15 mouse cellular contexts compared by ENCODE assay signal in the genomic region with DNA sequence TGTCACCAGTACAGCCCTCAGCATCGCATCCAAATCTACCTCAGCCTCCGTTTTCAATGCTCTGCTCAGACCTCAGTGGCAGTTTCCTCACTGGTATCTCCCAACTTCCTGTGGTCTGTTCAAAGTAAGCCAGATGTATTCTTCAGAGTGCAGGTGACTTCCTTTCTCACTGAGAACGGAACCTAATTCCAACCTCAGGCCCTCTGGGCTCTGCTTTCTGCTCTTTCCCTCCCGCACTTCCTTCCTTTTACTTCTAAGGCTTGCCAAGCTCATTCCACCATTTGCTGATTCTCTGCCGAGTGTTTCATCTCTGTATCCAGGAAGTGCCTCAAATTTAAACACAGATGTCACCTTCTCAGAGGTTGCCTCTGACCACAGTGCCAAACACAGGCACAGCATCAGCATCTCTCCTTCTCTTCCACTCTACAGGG. TPM values are rescaled to one million over a fixed set of nuclear protein-coding genes. Genes with fewer than 3 reads are reported as not detected.
DNase-seq lines count a peak whose midpoint lies in the region; ATAC-seq and TF ChIP-seq lines count a peak whose summit lies in the region.
"Had no signal": no experiment of that assay in that cellular context is flagged by ENCODE, and none has a peak within 500 bp of the region (broad histone marks: within the 10 kb centered on the region; RNA-seq: fewer than 3 reads in every experiment).

No protein-coding gene starts in this region.

- no peak overlapping the region for H3K9ac ChIP-seq in liver, embryonic 13.5 days
- no peak overlapping the region for H3K9ac ChIP-seq in CH12.LX (ENCODE audit: insufficient read depth, low read depth)
- H3K9ac ChIP-seq in midbrain, embryonic 14.5 days (replicated peaks; ENCODE audit: low read length), result no peak overlapping the region
- H3K9ac ChIP-seq: midbrain, embryonic 12.5 days; neural tube, embryonic 12.5 days had no signal

- no peaks in the 10 kb centered on the region for H3K79me2 ChIP-seq in CH12.LX (replicated peaks; ENCODE audit: control insufficient read depth, extremely low read depth, insufficient read depth, poor library complexity, severe bottlenecking)

- no peak for ATAC-seq in liver, embryonic 13.5 days (ENCODE audit: low read depth)
- peak; percentile 64 for ATAC-seq in megakaryocyte, adult 5-6 weeks (ENCODE audit: poor library complexity, severe bottlenecking)
- ATAC-seq in midbrain, embryonic 14.5 days (ENCODE audit: low FRiP score, low TSS enrichment), result no peak
- ATAC-seq: forebrain, embryonic 16.5 days; hindbrain, embryonic 16.5 days; Patski had no signal

- DNase-seq in liver, embryonic 13.5 days, result no peak
- DNase-seq in liver (no peak), CH12.LX (ENCODE audit: extremely low read depth) (peak; percentile 17)
- DNase-seq in thymus, postnatal 14 days, result peak; percentile 78
- no peak for DNase-seq in midbrain, embryonic 14.5 days
- no peak for DNase-seq in right cerebral cortex, adult 18-20 months
- DNase-seq in left cerebral cortex, adult 2 months (ENCODE audit: extremely low spot score in 1 of 2, low spot score in 2 of 2), result no peak
- DNase-seq: adrenal gland, adult 2 months; gastrocnemius, postnatal 25 days had no signal

- no peak for TF ChIP-seq POLR2A in CH12.LX (IDR thresholded peaks at IDR 0.05; ENCODE audit: low read depth, low read length)

- 0 out of 2 replicates have a peak overlapping the region, but pooled peaks have one; percentile 60 for H3K27ac ChIP-seq in liver, embryonic 13.5 days
- no peak overlapping the region for H3K27ac ChIP-seq in CH12.LX (ENCODE audit: insufficient read depth, low read depth)
- no peak overlapping the region for H3K27ac ChIP-seq in midbrain, embryonic 14.5 days (replicated peaks; ENCODE audit: low read depth, low read length)
- H3K27ac ChIP-seq in left cerebral cortex, adult 2 months, result no peak overlapping the region
- H3K27ac ChIP-seq: midbrain, embryonic 12.5 days; neural tube, embryonic 12.5 days had no signal

- WGBS in liver, embryonic 13.5 days (ENCODE audit: insufficient replicate concordance), result 28% methylated on average over 5 of the region's 5 CpGs
- 89% methylated on average over 5 of the region's 5 CpGs for WGBS in midbrain, embryonic 14.5 days

- in situ Hi-C loops in CH12.LX (cut with MboI; ENCODE audit: low pct_ligation_motif_present, low pct_unique_long_range_greater_than_20kb, low sequenced_read_pairs), result no loop called here

- H3K36me3 ChIP-seq in liver, embryonic 13.5 days, result peaks cover 3% of the 10 kb centered on the region; the same call in 1 of the 2 replicates
- peaks cover 0 to 31% of the 10 kb centered on the region in 2 experiments for H3K36me3 ChIP-seq in CH12.LX (replicated peaks in 1 of 2; ENCODE audit: control insufficient read depth in 1 of 2, insufficient read depth in 1 of 2, low read length in 1 of 2)
- peaks cover 4% of the 10 kb centered on the region; the same call in 1 of the 2 replicates for H3K36me3 ChIP-seq in midbrain, embryonic 14.5 days (ENCODE audit: control insufficient read depth, insufficient read depth, low read length)
- H3K36me3 ChIP-seq: neural tube, embryonic 12.5 days had no signal

- no peak overlapping the region for H3K4me2 ChIP-seq in liver, embryonic 13.5 days
- H3K4me2 ChIP-seq in CH12.LX (ENCODE audit: insufficient read depth, low read depth, poor library complexity, severe bottlenecking), result no peak overlapping the region
- H3K4me2 ChIP-seq in midbrain, embryonic 14.5 days (ENCODE audit: low read length), result no peak overlapping the region
- H3K4me2 ChIP-seq: midbrain, embryonic 12.5 days; neural tube, embryonic 12.5 days had no signal

- dilution Hi-C loops in CH12.LX (cut with MboI; ENCODE audit: extremely low pct_ligation_motif_present, extremely low pct_unique_long_range_greater_than_20kb, low sequenced_read_pairs), result no loop called here

- TF ChIP-seq EP300 in CH12.LX (IDR thresholded peaks at IDR 0.05; ENCODE audit: low read length), result no peak

- no peak overlapping the region for H3K4me3 ChIP-seq in liver, embryonic 13.5 days (replicated peaks)
- no peak overlapping the region for H3K4me3 ChIP-seq in CH12.LX (replicated peaks in 1 of 3; ENCODE audit: low read depth in 2 of 3, low read length in 2 of 3, poor library complexity in 1 of 3)
- H3K4me3 ChIP-seq in midbrain, embryonic 14.5 days (replicated peaks; ENCODE audit: low read depth, low read length), result no peak overlapping the region
- H3K4me3 ChIP-seq in left cerebral cortex, adult 2 months, result no peak overlapping the region
- H3K4me3 ChIP-seq: midbrain, embryonic 12.5 days; neural tube, embryonic 12.5 days had no signal

- TF ChIP-seq RAD21 in CH12.LX (IDR thresholded peaks at IDR 0.05; ENCODE audit: low read depth, low read length), result no peak

- no peaks in the 10 kb centered on the region for H3K27me3 ChIP-seq in liver, embryonic 13.5 days
- H3K27me3 ChIP-seq in CH12.LX (replicated peaks), result no peaks in the 10 kb centered on the region
- H3K27me3 ChIP-seq in midbrain, embryonic 14.5 days (ENCODE audit: control insufficient read depth, insufficient read depth, low read length), result no peaks in the 10 kb centered on the region
- H3K27me3 ChIP-seq: midbrain, embryonic 12.5 days; neural tube, embryonic 12.5 days; Patski had no signal

- no peak for TF ChIP-seq CTCF in CH12.LX (conservative IDR thresholded peaks at IDR 0.05 in 1 of 2, IDR thresholded peaks at IDR 0.05 in 1 of 2; ENCODE audit: low read depth in 2 of 2, low read length in 2 of 2)
- TF ChIP-seq CTCF in left cerebral cortex, adult 2 months (IDR thresholded peaks at IDR 0.05), result no peak

- H3K4me1 ChIP-seq in liver, embryonic 13.5 days (replicated peaks), result peaks cover 81% of the 10 kb centered on the region
- H3K4me1 ChIP-seq in CH12.LX (ENCODE audit: control insufficient read depth in 1 of 2, insufficient read depth in 2 of 2), result peaks cover 9 to 80% of the 10 kb centered on the region in 2 experiments
- peaks cover 3% of the 10 kb centered on the region for H3K4me1 ChIP-seq in midbrain, embryonic 14.5 days (ENCODE audit: control insufficient read depth, insufficient read depth, low read length)

- no peaks in the 10 kb centered on the region for H3K9me3 ChIP-seq in liver, embryonic 13.5 days (replicated peaks)
- no peaks in the 10 kb centered on the region for H3K9me3 ChIP-seq in CH12.LX (replicated peaks; ENCODE audit: low read length)
- no peaks in the 10 kb centered on the region for H3K9me3 ChIP-seq in midbrain, embryonic 14.5 days (ENCODE audit: control insufficient read depth, low read length)
- H3K9me3 ChIP-seq: midbrain, embryonic 12.5 days; neural tube, embryonic 12.5 days had no signal

- intact Hi-C loops in left cerebral cortex, adult 2 months (cut with DNase I), result no loop called here

TF ChIP-seq in CH12.LX, 34 proteins besides CTCF, POLR2A, EP300 and RAD21:
- TF ChIP-seq JUND (conservative IDR thresholded peaks at IDR 0.05; ENCODE audit: low read depth, low read length) (no peak), ZC3H11A (IDR thresholded peaks at IDR 0.05; ENCODE audit: low read depth, low read length) (no peak), MEF2A (IDR thresholded peaks at IDR 0.05; ENCODE audit: borderline replicate concordance, low read depth, low read length) (no peak), ZNF384 (IDR thresholded peaks at IDR 0.05; ENCODE audit: low read depth, low read length) (no peak), JUN (IDR thresholded peaks at IDR 0.05; ENCODE audit: insufficient read depth, low read depth, low read length) (no peak), MAX (IDR thresholded peaks at IDR 0.05; ENCODE audit: low read length) (no peak), MYC (IDR thresholded peaks at IDR 0.05; ENCODE audit: low read depth, low read length) (no peak), KAT2A (IDR thresholded peaks at IDR 0.05; ENCODE audit: insufficient replicate concordance, low read length) (no peak), CHD1 (IDR thresholded peaks at IDR 0.05; ENCODE audit: low read depth, low read length) (no peak)
TF ChIP-seq in CH12.LX: peak in this region for 0.

RNA-seq across cellular contexts. Expression of a gene that starts 41.9 kb away (rescaled TPM):
- 10.8 and 12.0 TPM in 2 replicates for polyA plus RNA-seq in liver, embryonic 13.5 days (2015; fragmentation: Nextera tagmentation; extraction: Ambion mirVana)
- total RNA-seq in CH12.LX (2012; rRNA removed) (5.2 and 5.3 TPM in 2 replicates), CH12.LX (2014; rRNA removed) (5.9 and 6.0 TPM in 2 replicates)
- 8.6 and 10.0 TPM in 2 replicates for polyA plus RNA-seq in CH12.LX (2012; ENCODE audit: insufficient read length, low read depth)
- 10.1 and 10.5 TPM in 2 replicates for total RNA-seq in megakaryocyte, adult 5-6 weeks (2015)
- total RNA-seq in megakaryocyte, adult 5-6 weeks (2017), result 13.2 and 15.0 TPM in 2 replicates
- 6.6 and 7.2 TPM in 2 replicates for polyA plus RNA-seq in midbrain, embryonic 14.5 days (2014; fragmentation: Nextera tagmentation; extraction: Ambion mirVana)
- 10 to 100 TPM; 48.6 to 48.9 TPM for total RNA-seq in left cerebral cortex, adult 2 months (2021)

Comparison
In these comparisons a context has a peak if more than half of its experiments do, and no peak if none do; other contexts are left out.
1. DNase-seq: peak in CH12.LX (single experiment) and thymus, postnatal 14 days (single experiment); none in liver, embryonic 13.5 days (single experiment), liver (single experiment), midbrain, embryonic 14.5 days (single experiment), right cerebral cortex, adult 18-20 months (single experiment) and left cerebral cortex, adult 2 months (0 of 2).